Mouse (Mus musculus): ENCODE measurements around the gene Ptpn6.
A peak's percentile ranks its signal among the peaks of the same experiment; 100 is the strongest.

Gene Ptpn6

DNA sequence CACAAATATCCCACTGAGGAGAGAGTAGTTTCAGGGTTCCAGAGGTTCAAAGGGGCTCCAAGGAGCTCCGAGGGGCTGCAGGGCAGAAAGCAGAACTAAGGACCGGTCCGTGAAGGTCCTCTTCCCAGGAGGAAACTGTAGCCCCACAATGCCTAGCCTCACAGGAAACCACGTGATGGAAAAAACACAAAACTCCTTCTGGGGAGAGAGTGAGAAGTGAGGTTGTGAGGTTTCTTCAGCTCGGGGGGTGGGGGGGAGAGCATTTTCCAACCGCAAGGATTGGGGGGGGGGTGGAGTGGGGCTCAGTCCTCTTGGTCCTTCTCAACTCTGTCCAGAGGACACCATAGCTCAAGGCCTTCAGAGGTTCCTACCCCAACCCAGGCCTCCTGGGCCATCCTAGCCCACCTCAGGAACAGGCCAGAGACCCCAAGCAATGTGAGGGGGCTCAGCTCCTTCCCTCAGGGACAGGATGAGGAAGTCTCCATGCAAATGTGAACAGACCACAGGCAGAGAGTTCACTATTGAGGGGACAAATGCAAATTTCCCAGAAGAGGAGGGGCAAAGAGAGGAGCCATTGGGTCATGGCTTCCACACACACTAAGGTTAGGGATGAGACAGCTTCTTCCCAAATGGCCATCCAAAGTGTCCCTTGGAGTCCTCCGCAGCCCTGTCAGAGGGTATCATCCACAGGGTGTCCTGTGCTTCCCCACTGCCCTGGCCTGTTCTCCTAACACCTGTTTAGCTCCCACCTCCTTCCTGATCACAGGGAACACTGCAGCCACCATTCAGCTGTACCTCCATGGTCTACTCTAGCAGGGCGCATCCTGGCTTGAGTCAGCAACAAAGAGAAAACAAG, 8.4 kb downstream of the Ptpn6 start:
- DNase-seq (ENCODE audit: low spot score): no peak

DNA sequence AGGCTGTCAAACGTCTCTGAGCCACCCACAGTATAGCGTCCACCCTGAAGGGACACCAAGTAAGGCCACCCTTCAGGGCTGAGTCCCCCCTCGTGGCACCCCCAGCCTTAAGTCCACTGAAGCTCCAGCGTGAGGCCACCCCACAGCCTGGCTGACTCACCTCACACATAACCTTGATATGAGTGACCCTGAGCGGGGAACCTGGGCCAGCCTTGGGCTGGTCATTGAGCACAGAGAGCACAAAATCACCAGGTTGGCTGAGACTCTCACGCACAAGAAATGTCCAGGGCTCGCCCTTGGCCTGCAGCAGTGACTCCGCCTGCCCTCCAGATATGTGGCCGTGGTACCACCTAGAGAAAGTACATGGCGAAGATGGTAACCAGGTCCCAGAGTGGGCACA, 9.9 kb downstream of the Ptpn6 start:
- DNase-seq (ENCODE audit: low spot score): no peak

DNA sequence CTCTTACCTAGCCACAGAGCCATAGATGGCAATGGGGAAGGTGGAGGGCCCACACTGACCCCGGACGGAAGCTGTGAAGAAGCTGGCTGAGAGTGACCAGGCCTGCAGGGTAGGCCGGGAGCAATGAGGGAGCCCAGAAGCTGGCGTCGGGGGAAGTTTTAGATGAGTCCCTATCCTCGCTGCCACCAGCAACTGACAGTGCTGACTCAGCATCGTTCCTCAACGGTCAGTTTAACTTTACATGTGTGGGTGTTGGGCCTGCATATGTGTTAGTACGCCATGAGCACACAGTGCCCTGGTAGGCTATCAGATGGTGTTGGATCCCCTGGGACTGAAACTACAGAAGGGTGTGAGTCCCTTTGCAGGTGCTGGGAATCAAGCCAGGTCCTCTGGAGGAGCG, 14.0 kb downstream of the Ptpn6 start:
- no peak for DNase-seq (ENCODE audit: low spot score)

DNA sequence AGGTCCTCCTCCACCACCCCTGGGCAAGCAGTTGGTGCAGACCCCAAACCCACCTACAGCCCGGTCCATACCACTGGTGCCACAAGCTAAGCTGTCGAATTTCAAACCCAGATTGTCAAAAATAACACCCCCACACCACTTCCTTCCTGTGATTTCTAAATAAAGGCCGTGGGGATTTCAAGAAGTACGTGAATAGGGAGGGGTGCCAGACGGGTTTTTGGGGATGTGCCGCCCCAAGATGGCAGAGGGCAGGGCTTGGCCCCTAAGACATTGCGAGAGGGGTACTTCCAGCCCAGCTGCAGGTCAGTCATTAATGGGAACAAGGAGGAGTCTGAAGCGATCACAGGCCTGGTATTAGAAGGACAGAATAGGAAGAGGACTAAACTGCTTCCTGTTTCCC, 15.0 kb downstream of the Ptpn6 start:
- DNase-seq (ENCODE audit: low spot score): no peak

DNA sequence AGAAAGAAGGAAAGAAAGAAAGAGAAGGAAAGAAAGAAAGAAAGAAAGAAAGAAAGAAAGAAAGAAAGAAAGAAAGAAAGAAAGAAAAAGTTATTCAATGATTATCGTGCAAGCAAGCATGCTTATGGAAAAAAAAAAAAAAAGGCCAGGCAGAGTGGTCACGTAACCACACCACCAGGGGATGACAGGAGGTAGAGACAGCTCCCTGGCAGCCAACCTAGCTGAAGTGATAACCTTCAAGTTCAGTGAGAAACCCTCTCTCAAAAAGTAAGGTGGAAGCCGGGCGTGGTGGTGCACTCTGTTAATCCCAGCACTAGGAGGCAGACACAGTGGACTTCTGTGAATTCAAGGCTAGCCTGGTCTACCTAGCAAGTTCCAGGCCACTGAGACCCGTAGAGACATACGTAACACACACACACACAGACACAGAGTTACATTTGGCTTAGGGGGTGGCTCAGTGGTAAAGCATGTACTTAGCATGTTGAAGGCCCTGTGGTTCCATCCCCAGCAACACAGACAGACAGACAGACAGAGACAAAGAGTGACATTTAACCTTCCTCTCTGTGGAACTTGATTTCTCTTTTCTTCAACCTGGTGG, 15.5 kb downstream of the Ptpn6 start:
- DNase-seq (ENCODE audit: low spot score): no peak

DNA sequence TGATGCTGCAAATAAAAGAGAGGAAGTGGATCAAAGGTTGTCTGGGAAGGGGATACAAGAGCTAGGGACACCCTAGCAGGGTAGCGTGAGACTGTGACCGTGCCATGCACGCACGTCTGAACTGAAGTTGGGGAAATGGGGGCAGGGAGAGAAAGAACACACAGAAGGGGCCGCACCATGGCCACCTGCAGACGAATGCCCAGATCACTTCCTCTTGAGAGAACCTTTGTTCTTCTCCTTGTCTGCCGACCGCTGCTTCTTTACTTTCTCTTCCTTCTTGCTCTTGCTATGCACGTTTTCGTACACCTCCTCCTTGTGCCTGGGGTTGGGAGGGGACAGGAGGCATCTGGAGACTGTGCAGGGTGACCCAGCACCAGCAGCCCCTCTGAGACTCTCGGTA, 17.6 kb downstream of the Ptpn6 start:
- no peak for DNase-seq (ENCODE audit: low spot score)

DNA sequence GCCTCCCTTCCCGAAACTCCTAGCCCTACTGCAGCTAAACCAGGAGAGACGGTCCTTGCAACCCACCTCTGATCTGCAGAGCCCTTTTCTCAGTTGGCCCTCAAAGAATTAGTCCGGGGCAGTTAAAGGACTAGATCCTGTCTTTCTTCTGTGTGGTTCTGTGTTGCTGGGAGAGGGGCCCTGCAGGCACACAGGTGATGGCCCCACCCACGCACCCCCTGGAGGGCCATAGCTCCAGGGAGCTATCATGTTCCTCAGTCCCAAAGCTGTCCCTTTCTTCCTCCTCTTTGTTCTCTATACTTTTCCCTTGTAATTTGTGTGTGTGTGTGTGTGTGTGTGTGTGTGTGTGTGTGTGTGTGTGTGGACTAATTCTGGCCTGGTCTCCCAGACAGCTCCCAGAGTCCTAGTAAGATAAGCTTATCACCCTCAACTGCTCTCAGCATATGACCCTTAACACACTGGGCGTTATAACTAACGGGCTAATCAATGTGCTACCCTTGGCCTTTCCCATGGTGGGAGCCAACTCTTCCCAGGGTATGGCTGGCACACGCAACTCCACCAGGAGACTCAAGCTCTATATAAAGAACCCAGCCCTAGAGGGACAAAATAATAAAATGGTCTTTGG, 19.0 kb downstream of the Ptpn6 start:
- no peak for DNase-seq (ENCODE audit: low spot score)

DNA sequence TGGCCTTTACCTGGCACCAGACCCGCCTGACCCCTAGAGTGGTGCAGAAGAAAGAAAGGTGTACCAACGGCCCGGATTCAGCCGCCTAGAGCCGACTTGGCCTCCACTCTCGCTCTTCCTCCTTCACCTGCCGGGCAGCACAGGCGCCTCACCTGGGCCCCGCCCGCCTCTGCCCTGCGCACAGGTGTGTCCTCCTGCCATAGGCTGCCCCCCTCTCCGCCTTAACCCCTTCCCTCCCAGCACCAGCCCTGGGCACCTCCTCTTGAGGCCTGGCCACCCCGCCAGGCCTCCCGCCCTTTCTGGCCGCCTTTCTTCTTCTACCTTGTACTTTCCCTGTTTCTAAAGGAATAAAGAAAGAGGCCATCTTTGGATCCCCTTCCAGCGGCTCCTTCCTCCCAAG, 19.8 kb downstream of the Ptpn6 start:
- DNase-seq (ENCODE audit: low spot score): peak; percentile 52

DNA sequence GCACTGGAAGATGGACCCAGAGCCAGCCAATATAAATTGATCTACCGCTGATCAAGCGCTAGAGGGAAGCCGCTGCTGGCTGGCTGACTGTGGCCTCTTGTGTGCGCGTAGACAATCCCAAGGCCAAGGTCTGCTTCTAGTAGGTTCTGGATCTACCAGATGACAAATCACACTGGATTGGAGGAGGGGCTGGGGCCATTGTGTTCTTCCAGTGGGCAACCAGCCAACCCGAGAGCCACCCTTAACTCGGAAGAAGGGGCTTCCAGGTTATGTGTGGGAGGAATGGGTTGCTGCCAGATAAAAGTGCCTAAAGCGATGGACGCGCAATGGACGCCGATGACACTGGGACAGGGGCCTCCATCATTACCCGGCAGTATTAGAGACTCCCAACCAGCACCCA, 20.5 kb downstream of the Ptpn6 start:
- DNase-seq (ENCODE audit: low spot score): no peak

DNA sequence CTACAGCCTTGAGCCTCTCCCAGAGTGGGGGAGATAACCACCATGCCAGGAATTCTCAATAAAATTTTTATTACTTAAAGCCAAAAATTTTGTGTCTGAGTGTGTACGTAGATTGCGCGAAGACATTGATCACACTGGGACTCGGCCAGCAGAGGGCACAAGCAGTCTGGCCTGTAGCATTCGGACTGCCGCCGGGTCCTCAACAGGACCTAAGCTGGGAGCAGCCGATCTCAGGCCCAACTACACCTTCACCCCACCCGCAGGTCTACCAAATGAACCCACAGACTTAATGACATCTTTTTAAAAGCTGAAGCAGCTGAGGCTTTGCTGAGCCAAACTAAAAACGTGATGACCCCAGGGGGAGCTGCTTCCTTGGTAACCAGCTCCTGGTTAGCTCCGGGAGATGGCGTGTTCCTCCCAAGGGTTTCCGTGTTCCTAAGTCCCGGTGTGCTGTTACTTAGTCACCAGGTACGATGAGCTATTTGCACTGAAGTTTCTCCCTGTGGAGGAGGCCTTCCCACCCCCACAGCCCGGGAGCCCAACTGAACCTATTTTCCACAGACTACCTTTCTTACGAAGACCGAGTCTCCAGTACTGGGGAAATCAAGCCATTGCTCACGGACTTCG, 21.5 kb downstream of the Ptpn6 start:
- peak; percentile 48 for DNase-seq (ENCODE audit: low spot score)

DNA sequence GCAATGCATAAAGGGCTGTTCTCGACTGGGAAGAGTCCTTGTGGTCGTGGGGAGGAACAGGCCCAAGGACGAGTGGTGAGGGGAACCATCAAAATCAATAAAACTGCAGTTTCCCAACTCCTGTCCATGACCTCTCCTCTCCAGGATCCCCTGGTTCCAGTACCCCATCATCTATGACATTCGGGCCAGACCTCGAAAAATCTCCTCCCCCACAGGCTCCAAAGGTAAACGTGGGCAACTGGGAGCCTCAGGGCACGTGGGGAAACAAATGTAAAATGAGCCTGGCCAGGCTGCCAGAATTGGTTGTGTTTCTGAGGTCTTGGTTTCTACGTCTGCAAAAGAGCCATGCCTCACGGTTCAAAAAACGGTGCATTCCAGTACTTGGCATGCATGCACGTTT, 25.6 kb downstream of the Ptpn6 start:
- no peak for DNase-seq (ENCODE audit: low spot score)

DNA sequence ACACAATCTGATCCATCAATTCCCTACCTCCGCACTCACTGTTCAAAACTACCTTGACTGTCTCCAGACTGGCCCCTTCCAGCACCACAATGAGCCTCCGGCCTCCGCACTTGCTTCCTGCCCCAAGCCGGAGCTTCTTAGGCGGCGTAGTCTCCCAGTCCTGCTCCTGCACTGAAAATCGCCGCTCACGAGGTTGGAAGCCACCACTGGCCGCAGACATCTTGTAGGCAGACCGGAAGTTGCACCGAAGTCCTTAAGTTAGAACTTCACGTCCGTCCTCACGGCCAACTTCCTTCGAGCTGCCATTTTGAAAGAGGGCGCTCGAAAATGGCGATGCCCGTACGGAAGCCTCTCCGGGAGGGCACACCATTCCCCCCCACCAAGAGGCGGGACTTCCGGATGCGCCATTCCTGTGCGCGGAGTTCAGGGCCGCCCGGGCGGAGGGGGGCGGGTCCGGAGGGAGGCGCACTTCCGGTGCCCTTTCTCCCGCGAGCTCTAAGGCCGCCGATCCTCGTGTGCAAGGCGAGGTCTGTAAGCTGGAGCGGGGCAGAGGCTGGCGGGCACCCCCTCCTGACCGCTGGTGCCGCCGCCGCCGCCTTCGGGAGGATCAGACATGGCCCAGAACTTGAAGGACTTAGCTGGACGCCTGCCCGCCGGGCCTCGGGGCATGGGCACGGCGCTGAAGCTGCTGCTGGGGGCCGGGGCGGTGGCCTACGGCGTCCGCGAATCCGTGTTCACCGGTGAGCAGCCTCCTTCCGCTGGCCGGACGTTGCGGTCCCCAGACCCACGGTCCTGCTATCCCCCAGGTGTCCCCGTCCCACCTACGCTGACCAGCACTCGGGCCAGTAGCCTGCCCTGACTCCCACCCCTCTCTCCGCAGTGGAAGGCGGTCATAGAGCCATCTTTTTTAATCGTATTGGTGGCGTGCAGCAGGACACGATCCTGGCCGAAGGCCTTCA, 26.4 kb downstream of the Ptpn6 start, which contains the start of the genes Emg1 and Phb2:
Gene Emg1, minus strand, starts transcription at position 355 of the 959 bp plus-strand sequence.
Gene Phb2, plus strand, starts transcription at position 513 of the 959 bp plus-strand sequence.
- DNase-seq (ENCODE audit: low spot score): peak; percentile 98

DNA sequence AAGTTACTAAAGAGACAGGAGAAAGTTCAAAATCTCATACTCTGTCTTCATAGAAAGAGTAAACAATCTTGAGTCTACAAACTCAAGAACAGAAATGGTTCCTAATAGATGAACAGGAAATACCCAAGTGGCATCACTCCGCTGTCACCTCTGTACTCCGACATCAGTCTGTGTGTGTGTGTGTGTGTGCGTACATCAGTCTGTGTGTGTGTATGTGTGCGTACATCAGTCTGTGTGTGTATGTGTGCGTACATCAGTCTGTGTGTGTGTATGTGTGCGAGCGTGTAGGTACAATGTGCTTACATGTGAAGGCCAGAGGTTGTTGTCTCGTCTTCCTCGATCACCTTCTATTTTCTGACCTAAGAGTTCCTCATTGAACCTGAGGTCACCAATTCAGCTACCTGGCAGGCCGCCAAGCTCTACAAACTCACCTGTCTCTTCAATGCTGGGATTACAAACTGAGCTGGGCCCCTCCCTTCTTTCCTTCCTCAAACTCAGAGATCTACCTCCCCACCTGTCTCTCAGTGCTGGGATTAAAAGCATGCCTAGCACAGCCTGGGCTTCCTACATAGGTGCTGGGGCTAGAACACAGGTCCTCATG, 30.1 kb downstream of the Ptpn6 start:
- DNase-seq (ENCODE audit: low spot score): no peak

DNA sequence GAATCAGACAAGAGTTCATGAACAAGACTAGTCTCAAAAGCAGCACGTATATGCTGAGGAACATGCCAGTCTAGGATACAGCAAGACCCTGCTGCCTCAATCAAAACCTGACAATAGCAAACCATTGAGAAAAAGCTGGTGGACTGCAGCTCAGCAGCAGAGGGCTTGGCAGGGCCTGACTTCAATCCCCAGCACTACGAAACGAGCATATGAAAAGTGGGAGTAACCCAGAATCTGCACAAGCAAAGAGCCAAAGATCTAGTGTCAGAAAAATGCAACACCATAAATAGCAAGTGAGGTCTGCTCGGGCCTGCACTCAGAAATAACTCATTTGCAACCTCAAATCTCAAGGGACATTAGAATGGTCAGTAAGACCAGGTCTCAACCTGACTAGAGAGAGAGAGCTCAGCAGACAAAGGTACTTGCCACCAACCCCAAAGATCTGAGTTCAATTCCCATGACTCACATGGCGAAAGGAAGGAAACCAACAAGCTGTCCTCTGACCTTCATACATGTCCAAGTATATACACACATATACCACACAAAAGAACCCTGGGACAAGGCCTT, 32.4 kb downstream of the Ptpn6 start:
- DNase-seq (ENCODE audit: low spot score): no peak

DNA sequence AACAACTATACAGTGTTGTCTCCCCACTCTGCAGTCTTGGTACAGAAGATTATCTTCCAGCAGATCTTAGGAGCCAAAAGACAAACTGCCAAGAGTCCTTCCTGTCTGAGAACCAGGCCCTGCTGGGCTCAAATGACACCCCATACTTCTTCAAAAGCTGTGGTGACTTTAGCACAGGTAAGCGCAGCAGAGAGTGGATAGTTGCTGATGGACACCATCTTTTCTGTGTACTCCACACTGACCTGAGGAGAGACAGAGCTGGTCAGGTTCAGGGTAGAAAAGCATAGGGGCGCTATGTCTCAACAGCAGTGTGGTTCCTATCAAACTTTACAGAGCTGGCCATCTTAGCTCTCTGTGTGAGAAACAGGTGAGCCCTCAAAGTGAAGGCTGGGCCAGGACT, 34.1 kb downstream of the Ptpn6 start:
- DNase-seq (ENCODE audit: low spot score): no peak

DNA sequence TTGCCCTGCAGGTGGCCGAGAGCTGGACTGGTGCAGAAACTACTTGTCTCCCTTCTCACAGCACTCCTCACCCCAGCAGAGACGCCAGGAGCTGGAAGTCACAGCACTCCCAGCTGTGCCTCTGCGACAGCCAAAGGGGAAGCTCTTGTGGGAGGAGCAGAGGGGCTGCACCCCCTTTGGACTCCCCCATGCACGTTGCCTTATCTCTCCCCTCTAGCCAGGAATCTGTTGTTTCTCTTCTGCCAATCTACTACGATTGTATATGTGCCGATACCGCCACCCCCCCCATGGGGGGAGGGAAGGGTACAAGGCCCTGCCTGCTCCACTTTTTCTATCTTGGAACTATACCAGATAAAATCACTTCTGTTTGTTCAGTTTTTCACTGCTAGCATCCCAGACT, 34.7 kb downstream of the Ptpn6 start:
- DNase-seq (ENCODE audit: low spot score): no peak

DNA sequence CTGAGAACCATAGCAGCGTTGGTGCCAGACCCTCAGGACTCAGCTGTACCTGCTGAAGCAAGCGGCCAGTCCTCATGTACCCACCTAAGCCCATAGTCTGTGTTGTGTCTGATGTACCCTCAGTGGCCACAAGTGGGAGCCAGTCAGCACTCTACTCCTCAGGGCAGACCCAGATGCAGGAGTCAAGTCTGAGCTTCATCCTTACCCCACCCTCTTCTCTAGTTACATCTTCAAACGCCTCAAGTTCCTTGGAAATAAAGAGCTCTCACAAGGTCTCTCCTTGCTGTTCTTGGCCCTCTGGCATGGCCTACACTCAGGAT, 35.8 kb downstream of the Ptpn6 start:
- DNase-seq (ENCODE audit: low spot score): peak; percentile 66

DNA sequence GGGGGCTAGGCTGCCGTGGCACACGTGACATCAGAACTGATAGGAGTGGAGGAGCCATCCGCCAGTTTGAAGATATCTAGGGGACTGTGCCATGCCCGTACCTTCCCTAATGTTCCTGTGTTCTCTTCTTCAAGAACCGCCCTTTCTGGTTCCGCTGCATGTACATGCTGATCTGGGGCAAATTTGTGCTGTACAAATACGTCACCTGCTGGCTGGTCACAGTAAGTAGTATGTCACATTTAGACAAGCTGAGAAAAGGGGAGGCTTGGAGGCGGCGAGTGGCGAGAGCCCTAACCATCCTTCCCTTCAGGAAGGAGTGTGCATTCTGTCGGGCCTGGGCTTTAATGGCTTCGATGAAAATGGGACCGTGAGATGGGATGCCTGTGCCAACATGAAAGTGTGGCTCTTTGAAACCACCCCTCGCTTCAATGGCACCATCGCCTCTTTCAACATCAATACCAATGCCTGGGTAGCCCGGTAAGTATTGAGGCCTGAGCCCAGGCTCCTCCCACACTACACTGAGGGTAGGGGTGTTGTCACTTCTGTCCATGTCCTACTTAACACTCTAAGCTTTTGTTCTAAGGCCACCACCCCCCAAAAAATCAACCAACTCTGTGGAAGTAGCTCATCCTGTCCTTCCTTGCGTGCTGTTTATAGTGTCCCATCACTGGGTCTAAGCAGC, 36.3 kb downstream of the Ptpn6 start:
- no peak for DNase-seq (ENCODE audit: low spot score)

DNA sequence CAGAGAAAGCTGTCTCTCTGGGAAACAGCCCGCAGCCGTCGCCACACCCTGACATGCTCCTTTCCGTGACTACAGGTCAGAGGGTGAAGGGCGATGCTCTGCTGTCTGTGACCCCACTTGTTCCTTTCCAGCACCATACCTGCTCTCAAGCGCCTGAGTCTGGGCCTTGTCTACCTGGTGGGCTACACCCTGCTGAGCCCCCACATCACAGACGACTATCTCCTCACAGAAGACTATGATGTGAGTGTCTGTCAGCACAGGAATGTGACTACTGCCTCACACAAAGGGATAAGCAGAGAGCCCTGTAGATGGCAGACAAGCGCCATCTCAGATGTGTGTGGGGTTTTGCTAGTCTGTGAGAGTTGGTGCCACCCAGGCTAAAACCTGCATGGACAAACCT, 37.2 kb downstream of the Ptpn6 start:
- DNase-seq (ENCODE audit: low spot score): no peak

DNA sequence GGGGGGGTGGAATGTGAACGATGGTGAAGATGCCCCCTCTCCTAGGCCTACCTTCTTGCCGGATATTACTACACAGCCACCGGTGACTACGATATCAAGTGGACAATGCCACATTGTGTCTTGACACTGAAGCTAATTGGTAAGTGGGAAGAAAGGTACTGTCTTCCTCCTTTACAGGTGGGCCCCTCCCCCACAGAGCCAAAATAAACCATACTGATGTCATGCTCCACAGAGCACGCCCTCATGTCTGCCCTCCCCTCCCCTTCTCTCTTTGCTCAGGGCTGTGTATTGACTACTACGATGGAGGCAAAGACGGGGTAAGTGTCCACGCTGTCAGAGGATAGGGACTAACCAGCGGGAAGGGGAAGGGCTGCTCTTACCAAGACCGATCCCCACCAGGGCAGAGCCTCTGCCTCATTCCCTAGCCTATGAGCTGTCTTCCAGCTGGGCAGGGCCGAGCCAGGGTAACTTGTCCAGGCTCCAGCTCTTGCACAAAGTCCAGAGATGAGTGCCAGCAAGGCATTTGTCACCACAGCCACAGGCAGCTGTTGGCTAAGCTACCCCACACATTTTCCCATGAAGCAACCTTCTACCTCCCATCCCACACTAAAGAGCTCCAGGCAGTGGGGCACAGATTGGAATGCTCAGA, 38.4 kb downstream of the Ptpn6 start:
- peak; percentile 54 for DNase-seq (ENCODE audit: low spot score)

All from ovary, postnatal 36 days (tissue).